Mouse (Mus musculus) E14TG2a.4 (cell line): ENCODE results near the gene Alkal2.

ENCODE experiments used
- H3K27me3 ChIP-seq: 2 replicates; pipeline ENCODE4 v1.6.1; 2014; ENCODE audit warnings: low read length, control low read depth; ENCODE audit not compliant: insufficient read depth
- H3K36me3 ChIP-seq: 2 replicates; pipeline ENCODE4 v1.6.1; 2014; ENCODE audit warnings: low read length, control low read depth; ENCODE audit not compliant: insufficient read depth
- H3K4me1 ChIP-seq: replicated peaks from 2 replicates; pipeline ENCODE4 v1.6.1; 2014; ENCODE audit warnings: low read depth, low read length, control low read depth
- H3K4me3 ChIP-seq: replicated peaks from 2 replicates; pipeline ENCODE4 v1.5.1; 2014; ENCODE audit warnings: mild to moderate bottlenecking, low read length
- H3K9me3 ChIP-seq: 2 replicates; pipeline ENCODE4 v1.6.1; 2014; ENCODE audit warnings: low read length, control low read depth
- CTCF ChIP-seq: conservative IDR thresholded peaks from 2 replicates; pipeline ENCODE4 v1.5.1; 2014; ENCODE audit warnings: low read length
- NANOG ChIP-seq: IDR thresholded peaks from 2 replicates; pipeline ENCODE4 v1.6.1; 2014; ENCODE audit warnings: borderline replicate concordance, low read length, mixed read lengths
- POU5F1 ChIP-seq: IDR thresholded peaks from 2 replicates; pipeline ENCODE4 v1.6.1; 2014; ENCODE audit warnings: low read length, borderline replicate concordance

Gene Alkal2

DNA sequence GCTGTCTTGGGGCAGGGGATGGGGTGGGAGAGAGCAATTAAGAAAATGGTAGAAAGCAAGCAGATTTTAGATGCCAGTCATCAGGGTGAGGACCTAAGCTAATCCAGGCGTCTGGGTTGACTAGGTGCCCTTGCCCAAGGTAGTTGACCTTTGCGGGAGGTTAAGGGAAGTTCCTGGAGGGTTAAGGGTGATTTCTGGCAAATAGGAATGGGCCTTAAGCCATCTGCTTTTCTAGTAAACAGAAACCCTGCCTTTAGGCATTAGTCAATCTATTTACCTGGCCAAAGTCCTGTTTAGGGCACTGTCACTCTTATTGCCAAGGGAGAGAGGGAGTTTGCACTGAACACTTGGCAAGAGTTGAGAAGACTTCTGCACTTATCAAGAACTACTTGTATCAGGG, 52.8 kb downstream of the Alkal2 start:
- no peaks in the 10 kb centered on the region for H3K9me3 ChIP-seq
- H3K4me1 ChIP-seq = no peaks in the 10 kb centered on the region
- TF ChIP-seq CTCF (no peak), POU5F1 (no peak), NANOG (no peak)
- no peak overlapping the region for H3K4me3 ChIP-seq
- no peaks in the 10 kb centered on the region for H3K27me3 ChIP-seq
- H3K36me3 ChIP-seq = no peaks in the 10 kb centered on the region
